Comparison of ENCODE assay signal across 8 mouse cellular contexts in genomic region chr11:93954738-93955255, GRCm38 (mm10). TPM values are rescaled to one million over a fixed set of nuclear protein-coding genes. Genes with fewer than 3 reads are reported as not detected.
DNase-seq lines count a peak whose midpoint lies in the region; ATAC-seq and TF ChIP-seq lines count a peak whose summit lies in the region.

No protein-coding gene starts in this region.

- 30% methylated on average over 13 of the region's 13 CpGs for WGBS in heart, adult 2 months
- WGBS in embryonic facial prominence, embryonic 14.5 days, result 40% methylated on average over 13 of the region's 13 CpGs
- WGBS in liver, embryonic 11.5 days, result 31% methylated on average over 13 of the region's 13 CpGs
- 28% methylated on average over 13 of the region's 13 CpGs for WGBS in stomach, postnatal 0 days

- TF ChIP-seq EP300 in heart, adult 2 months (IDR thresholded peaks at IDR 0.05; ENCODE audit: insufficient read depth, low read depth, low read length), result no peak; the same call in 1 of the 2 replicates
- no peak for TF ChIP-seq EP300 in stomach, postnatal 0 days (optimal IDR thresholded peaks at IDR 0.05)

- H3K27me3 ChIP-seq in heart, adult 2 months (ENCODE audit: control insufficient read depth, insufficient read depth, low read length), result no peaks in the 10 kb centered on the region
- H3K27me3 ChIP-seq in C2C12 (ENCODE audit: control insufficient read depth, insufficient read depth, insufficient read length), result no peaks in the 10 kb centered on the region
- no peaks in the 10 kb centered on the region for H3K27me3 ChIP-seq in embryonic facial prominence, embryonic 14.5 days (replicated peaks; ENCODE audit: control insufficient read depth, insufficient read depth, low read length)
- H3K27me3 ChIP-seq in liver, embryonic 11.5 days (replicated peaks; ENCODE audit: control insufficient read depth, insufficient read depth, low read length), result no peaks in the 10 kb centered on the region
- no peaks in the 10 kb centered on the region for H3K27me3 ChIP-seq in stomach, postnatal 0 days (ENCODE audit: control insufficient read depth, insufficient read depth, low read length)

- TF ChIP-seq CTCF in heart, adult 2 months (IDR thresholded peaks at IDR 0.05), result no peak
- no peak for TF ChIP-seq CTCF in C2C12 (IDR thresholded peaks at IDR 0.05; ENCODE audit: control insufficient read depth, insufficient read depth, insufficient read length)
- TF ChIP-seq CTCF in stomach, postnatal 0 days (IDR thresholded peaks at IDR 0.05; ENCODE audit: low read depth), result no peak

- H3K4me1 ChIP-seq in heart, adult 2 months (ENCODE audit: control insufficient read depth, insufficient read depth, low read length), result peaks cover 10% of the 10 kb centered on the region
- peaks cover 17% of the 10 kb centered on the region for H3K4me1 ChIP-seq in embryonic facial prominence, embryonic 14.5 days (ENCODE audit: control insufficient read depth, insufficient read depth, low read length)
- H3K4me1 ChIP-seq in liver, embryonic 11.5 days (replicated peaks; ENCODE audit: control insufficient read depth, insufficient read depth, low read length), result peaks cover 22% of the 10 kb centered on the region
- 0 out of 2 replicates have a peak, but pooled peaks cover 6% of the 10 kb centered on the region for H3K4me1 ChIP-seq in stomach, postnatal 0 days (replicated peaks; ENCODE audit: control insufficient read depth, insufficient read depth)

- H3K9me3 ChIP-seq in embryonic facial prominence, embryonic 14.5 days (ENCODE audit: control insufficient read depth, low read length), result no peaks in the 10 kb centered on the region
- H3K9me3 ChIP-seq in liver, embryonic 11.5 days (ENCODE audit: control insufficient read depth, low read length), result no peaks in the 10 kb centered on the region
- H3K9me3 ChIP-seq in stomach, postnatal 0 days (ENCODE audit: control insufficient read depth, low read length), result no peaks in the 10 kb centered on the region

- H3ac ChIP-seq in C2C12 (ENCODE audit: control insufficient read depth, insufficient read length, low read depth), result peak overlapping the region; percentile 72

- ATAC-seq in embryonic facial prominence, embryonic 14.5 days (ENCODE audit: low read depth), result no peak
- peak; percentile 10; the same call in 1 of the 2 replicates for ATAC-seq in liver, embryonic 11.5 days (replicated peaks; ENCODE audit: low FRiP score)
- peak; percentile 16 for ATAC-seq in stomach, postnatal 0 days (ENCODE audit: low FRiP score, low TSS enrichment)

- peak overlapping the region; percentile 81 for H3K9ac ChIP-seq in heart, adult 2 months (ENCODE audit: low read depth, low read length)
- peak overlapping the region; percentile 67 for H3K9ac ChIP-seq in embryonic facial prominence, embryonic 14.5 days (ENCODE audit: low read depth, low read length)
- H3K9ac ChIP-seq in liver, embryonic 11.5 days (ENCODE audit: low read depth, low read length), result peak overlapping the region; percentile 54
- H3K9ac ChIP-seq in stomach, postnatal 0 days (ENCODE audit: low read length), result peak overlapping the region; percentile 66

- H3K4me3 ChIP-seq in heart, adult 2 months, result peak overlapping the region; percentile 72
- H3K4me3 ChIP-seq in C2C12 (ENCODE audit: insufficient read depth, poor library complexity, severe bottlenecking), result peak overlapping the region; percentile 89
- H3K4me3 ChIP-seq in embryonic facial prominence, embryonic 14.5 days (ENCODE audit: low read depth, low read length), result peak overlapping the region; percentile 55
- peak overlapping the region; percentile 77 for H3K4me3 ChIP-seq in liver, embryonic 11.5 days (ENCODE audit: low read depth, low read length)
- H3K4me3 ChIP-seq in stomach, postnatal 0 days (ENCODE audit: low read depth, low read length), result peak overlapping the region; percentile 51

- no peak for DNase-seq in heart, adult 2 months
- no peak for DNase-seq in heart, adult 18-20 months
- DNase-seq in embryonic facial prominence, embryonic 14.5 days (ENCODE audit: low spot score), result no peak
- no peak for DNase-seq in liver, embryonic 11.5 days (ENCODE audit: low spot score)
- peak; percentile 35 for DNase-seq in stomach, postnatal 0 days (ENCODE audit: low spot score)
- no peak for DNase-seq in adrenal gland, postnatal 4 days (ENCODE audit: low spot score in 2 of 2)
- no peak for DNase-seq in layer of hippocampus, postnatal 25 days (ENCODE audit: extremely low spot score in 1 of 2, low spot score in 1 of 2)

- no peaks in the 10 kb centered on the region for H3K79me2 ChIP-seq in heart, adult 2 months (replicated peaks; ENCODE audit: control insufficient read depth, insufficient read depth, low read length)
- H3K79me2 ChIP-seq in C2C12 (ENCODE audit: control insufficient read depth, insufficient read depth), result peaks cover 42% of the 10 kb centered on the region

- peak overlapping the region; percentile 81 for H3K27ac ChIP-seq in heart, adult 2 months
- peak overlapping the region; percentile 89; the same call in 1 of the 2 replicates for H3K27ac ChIP-seq in embryonic facial prominence, embryonic 14.5 days (replicated peaks; ENCODE audit: low read depth, low read length)
- H3K27ac ChIP-seq in liver, embryonic 11.5 days (ENCODE audit: low read depth, low read length), result peak overlapping the region; percentile 85
- peak overlapping the region; percentile 93 for H3K27ac ChIP-seq in stomach, postnatal 0 days (replicated peaks)

- H3K4me2 ChIP-seq in embryonic facial prominence, embryonic 14.5 days (ENCODE audit: low read depth, low read length), result peak overlapping the region; percentile 76
- H3K4me2 ChIP-seq in liver, embryonic 11.5 days, result peak overlapping the region; percentile 74
- H3K4me2 ChIP-seq in stomach, postnatal 0 days (replicated peaks; ENCODE audit: low read depth), result peak overlapping the region; percentile 82

- peaks cover 9% of the 10 kb centered on the region; the same call in 1 of the 2 replicates for H3K36me3 ChIP-seq in heart, adult 2 months (ENCODE audit: control insufficient read depth, insufficient read depth, low read length)
- peaks cover 71% of the 10 kb centered on the region for H3K36me3 ChIP-seq in C2C12 (ENCODE audit: control insufficient read depth, insufficient read depth)
- peaks cover 62% of the 10 kb centered on the region for H3K36me3 ChIP-seq in embryonic facial prominence, embryonic 14.5 days (ENCODE audit: control insufficient read depth, insufficient read depth, low read length)
- H3K36me3 ChIP-seq in liver, embryonic 11.5 days (ENCODE audit: control insufficient read depth, insufficient read depth, low read length), result peaks cover 28% of the 10 kb centered on the region
- no peaks in the 10 kb centered on the region; the same call in 1 of the 2 replicates for H3K36me3 ChIP-seq in stomach, postnatal 0 days (ENCODE audit: control insufficient read depth, insufficient read depth, low read length)

- peaks cover 25% of the 10 kb centered on the region for H3K79me3 ChIP-seq in C2C12 (ENCODE audit: low read depth)

- no peak for TF ChIP-seq POLR2A in heart, adult 2 months (IDR thresholded peaks at IDR 0.05; ENCODE audit: insufficient read depth, low read depth, low read length)

- intact Hi-C loops in heart, adult 2 months (cut with DNase I), result loop anchor here (5.0 kb wide), 2 partner anchors 43 to 67 kb away; partner anchors contain the start of genes Mbtd1, Spag9 and Utp18

RNA-seq across cellular contexts. Expression of gene Nme2, which starts 1.3 kb away (rescaled TPM):
- 1,000 to 10,000 TPM in 1 of 2 experiments, 100 to 1,000 TPM in 1; 935 to 1,129 TPM for total RNA-seq in heart, adult 2 months (2021)
- 469 and 474 TPM in 2 replicates for polyA plus RNA-seq in heart, adult 2 months (2012; rRNA removed)
- total RNA-seq in heart, adult 18-20 months (2021), result 1,000 to 10,000 TPM; 1,028 to 1,153 TPM
- polyA plus RNA-seq in C2C12 (2012; fragmentation: generic; extraction: Trizol), result 982 TPM
- polyA plus RNA-seq in embryonic facial prominence, embryonic 14.5 days (2014; fragmentation: Nextera tagmentation; extraction: Ambion mirVana), result 336 and 395 TPM in 2 replicates
- polyA plus RNA-seq in liver, embryonic 11.5 days (2014; fragmentation: Nextera tagmentation; extraction: Ambion mirVana), result 112 and 142 TPM in 2 replicates
- 376 and 433 TPM in 2 replicates for polyA plus RNA-seq in stomach, postnatal 0 days (2015; fragmentation: Nextera tagmentation; extraction: Ambion mirVana)
- total RNA-seq in adrenal gland, postnatal 4 days (2021), result 100 to 1,000 TPM; 419 to 443 TPM
- 10 to 100 TPM; 94.7 to 95.8 TPM for total RNA-seq in layer of hippocampus, postnatal 25 days (2021)

RNA-seq across cellular contexts. Expression of gene Gm20390, which starts 13.3 kb away (rescaled TPM):
- total RNA-seq in heart, adult 2 months (2021), result 10 to 100 TPM in 1 of 2 experiments, 1 to 10 TPM in 1; 7.4 to 11.4 TPM
- 10.5 and 11.1 TPM in 2 replicates for polyA plus RNA-seq in heart, adult 2 months (2012; rRNA removed)
- total RNA-seq in heart, adult 18-20 months (2021), result 10 to 100 TPM in 1 of 2 experiments, 1 to 10 TPM in 1; 8.9 to 27.6 TPM
- 578 TPM for polyA plus RNA-seq in C2C12 (2012; fragmentation: generic; extraction: Trizol)
- polyA plus RNA-seq in embryonic facial prominence, embryonic 14.5 days (2014; fragmentation: Nextera tagmentation; extraction: Ambion mirVana), result 365 and 376 TPM in 2 replicates
- 393 TPM in 2 replicates for polyA plus RNA-seq in liver, embryonic 11.5 days (2014; fragmentation: Nextera tagmentation; extraction: Ambion mirVana)
- 239 and 273 TPM in 2 replicates for polyA plus RNA-seq in stomach, postnatal 0 days (2015; fragmentation: Nextera tagmentation; extraction: Ambion mirVana)
- total RNA-seq in adrenal gland, postnatal 4 days (2021), result 10 to 100 TPM; 82.9 to 84.6 TPM
- 100 to 1,000 TPM in 1 of 2 experiments, 10 to 100 TPM in 1; 88.1 to 124 TPM for total RNA-seq in layer of hippocampus, postnatal 25 days (2021)

RNA-seq across cellular contexts. Expression of gene Nme1, which starts 13.5 kb away (rescaled TPM):
- 10 to 100 TPM; 13.9 to 19.7 TPM for total RNA-seq in heart, adult 2 months (2021)
- polyA plus RNA-seq in heart, adult 2 months (2012; rRNA removed), result 32.4 and 35.2 TPM in 2 replicates
- total RNA-seq in heart, adult 18-20 months (2021), result 10 to 100 TPM; 13.4 to 15.6 TPM
- polyA plus RNA-seq in C2C12 (2012; fragmentation: generic; extraction: Trizol), result 109 TPM
- polyA plus RNA-seq in embryonic facial prominence, embryonic 14.5 days (2014; fragmentation: Nextera tagmentation; extraction: Ambion mirVana), result 143 TPM in 2 replicates
- 315 and 317 TPM in 2 replicates for polyA plus RNA-seq in liver, embryonic 11.5 days (2014; fragmentation: Nextera tagmentation; extraction: Ambion mirVana)
- polyA plus RNA-seq in stomach, postnatal 0 days (2015; fragmentation: Nextera tagmentation; extraction: Ambion mirVana), result 93.8 and 106 TPM in 2 replicates
- 10 to 100 TPM; 35.9 to 37.9 TPM for total RNA-seq in adrenal gland, postnatal 4 days (2021)
- 10 to 100 TPM; 79.8 to 86.1 TPM for total RNA-seq in layer of hippocampus, postnatal 25 days (2021)

RNA-seq across cellular contexts. Expression of gene Spag9, which starts 41.1 kb away (rescaled TPM):
- 100 to 1,000 TPM; 131 to 155 TPM for total RNA-seq in heart, adult 2 months (2021)
- polyA plus RNA-seq in heart, adult 2 months (2012; rRNA removed), result 23.9 and 40.7 TPM in 2 replicates
- total RNA-seq in heart, adult 18-20 months (2021), result 100 to 1,000 TPM; 137 to 139 TPM
- 12.6 TPM for polyA plus RNA-seq in C2C12 (2012; fragmentation: generic; extraction: Trizol)
- polyA plus RNA-seq in embryonic facial prominence, embryonic 14.5 days (2014; fragmentation: Nextera tagmentation; extraction: Ambion mirVana), result 69.9 and 71.6 TPM in 2 replicates
- polyA plus RNA-seq in liver, embryonic 11.5 days (2014; fragmentation: Nextera tagmentation; extraction: Ambion mirVana), result 19.5 and 24.6 TPM in 2 replicates
- 30.2 and 32.5 TPM in 2 replicates for polyA plus RNA-seq in stomach, postnatal 0 days (2015; fragmentation: Nextera tagmentation; extraction: Ambion mirVana)
- 100 to 1,000 TPM; 109 to 118 TPM for total RNA-seq in adrenal gland, postnatal 4 days (2021)
- 100 to 1,000 TPM; 213 to 215 TPM for total RNA-seq in layer of hippocampus, postnatal 25 days (2021)

Comparison
In these comparisons a context has a peak if more than half of its experiments do, and no peak if none do; other contexts are left out.
1. RNA of gene Gm20390, which starts 13.3 kb away (polyA plus RNA-seq): 578 TPM in C2C12 (single experiment), 393 TPM in liver, embryonic 11.5 days, 365 to 376 TPM in embryonic facial prominence, embryonic 14.5 days and 239 to 273 TPM in stomach, postnatal 0 days; 10.5 to 11.1 TPM in heart, adult 2 months; every median in the first group is over 10 times any median in the second.
2. Peak in every context shown above with its lines, with median percentiles within 50 percentile points of each other: H3K27ac ChIP-seq, H3K4me3 ChIP-seq, H3K9ac ChIP-seq and H3K4me2 ChIP-seq.